Mouse (Mus musculus) MEL (cell line): Measurements from ENCODE around the gene Adgrf3.

ENCODE experiments used
- CHD1 ChIP-seq: IDR thresholded peaks from 2 replicates; pipeline ENCODE4 v1.6.1; 2012; ENCODE audit warnings: low read depth, mild to moderate bottlenecking, inconsistent platforms, low read length, improper control_type of control experiment
- ELF1 ChIP-seq: IDR thresholded peaks from 2 replicates; pipeline ENCODE4 v1.6.1; 2014; ENCODE audit warnings: low read depth, mild to moderate bottlenecking, inconsistent platforms, low read length, improper control_type of control experiment, moderate library complexity
- MAZ ChIP-seq: IDR thresholded peaks from 2 replicates; pipeline ENCODE4 v1.6.1; 2012; ENCODE audit warnings: low read depth, mild to moderate bottlenecking, inconsistent platforms, low read length, improper control_type of control experiment
- NELFE ChIP-seq: IDR thresholded peaks from 2 replicates; pipeline ENCODE4 v1.6.1; 2011; ENCODE audit warnings: low read depth, low read length, improper control_type of control experiment
- ZKSCAN1 ChIP-seq: IDR thresholded peaks from 2 replicates; pipeline ENCODE4 v1.6.1; 2012; ENCODE audit warnings: low read depth, mild to moderate bottlenecking, inconsistent platforms, low read length, improper control_type of control experiment, moderate library complexity

- TF ChIP-seq CHD1 (no peak), MAZ (no peak), ZKSCAN1 (no peak), ELF1 (no peak), NELFE (no peak)
Measured at GRCm38 (mm10) chr5:30235641-30236126, 30.2 kb upstream of the Adgrf3 start.
